ENCODE assay signal across 8 mouse cellular contexts in genomic region chr13:47223576-47224538, GRCm38 (mm10).
DNase-seq lines count a peak whose midpoint lies in the region; ATAC-seq lines count a peak whose summit lies in the region.

No protein-coding gene starts in this region.

- H3K9ac ChIP-seq in forebrain, embryonic 16.5 days (replicated peaks; ENCODE audit: low read depth, low read length), result no peak overlapping the region
- H3K9ac ChIP-seq in hindbrain, embryonic 15.5 days, result no peak overlapping the region

- peaks cover 21% of the 10 kb centered on the region for H3K4me1 ChIP-seq in forebrain, embryonic 16.5 days (replicated peaks; ENCODE audit: control insufficient read depth, insufficient read depth, low read length)
- peaks cover 18% of the 10 kb centered on the region for H3K4me1 ChIP-seq in hindbrain, embryonic 15.5 days (replicated peaks)

- peak; percentile 33 to 48 for DNase-seq in frontal cortex, adult 2 months (ENCODE audit: extremely low spot score in 1 of 2, low spot score in 1 of 2)
- no peak for DNase-seq in frontal cortex, postnatal 14 days (ENCODE audit: low spot score in 2 of 2)
- peak; percentile 83 for DNase-seq in brain, adult 2 months (ENCODE audit: low read depth, low spot score)
- DNase-seq in right cerebral cortex, adult 2 months (ENCODE audit: low spot score in 2 of 2), result peak; percentile 36 to 66
- no peak for DNase-seq in embryo, embryonic 9.5 days (ENCODE audit: extremely low spot score)
- DNase-seq in thymus, adult 18-20 months, result no peak

- no peaks in the 10 kb centered on the region for H3K36me3 ChIP-seq in forebrain, embryonic 16.5 days (ENCODE audit: control insufficient read depth, insufficient read depth)
- H3K36me3 ChIP-seq in hindbrain, embryonic 15.5 days, result no peaks in the 10 kb centered on the region

- no peak overlapping the region for H3K4me3 ChIP-seq in forebrain, embryonic 16.5 days (replicated peaks; ENCODE audit: low read length)
- H3K4me3 ChIP-seq in hindbrain, embryonic 15.5 days, result no peak overlapping the region

- H3K9me3 ChIP-seq in forebrain, embryonic 16.5 days (ENCODE audit: control insufficient read depth, low read length), result no peaks in the 10 kb centered on the region
- H3K9me3 ChIP-seq in hindbrain, embryonic 15.5 days, result no peaks in the 10 kb centered on the region

- 41% methylated on average over 18 of the region's 18 CpGs for WGBS in forebrain, embryonic 16.5 days
- WGBS in hindbrain, embryonic 15.5 days, result 57% methylated on average over 18 of the region's 18 CpGs

- H3K27me3 ChIP-seq in forebrain, embryonic 16.5 days (replicated peaks; ENCODE audit: control insufficient read depth, insufficient read depth, low read length), result no peaks in the 10 kb centered on the region
- no peaks in the 10 kb centered on the region for H3K27me3 ChIP-seq in hindbrain, embryonic 15.5 days

- no peak overlapping the region for H3K4me2 ChIP-seq in forebrain, embryonic 16.5 days (ENCODE audit: low read length)
- H3K4me2 ChIP-seq in hindbrain, embryonic 15.5 days, result no peak overlapping the region

- H3K27ac ChIP-seq in forebrain, embryonic 16.5 days (ENCODE audit: low read length), result no peak overlapping the region
- peak overlapping the region; percentile 50 for H3K27ac ChIP-seq in hindbrain, embryonic 15.5 days (replicated peaks)

- ATAC-seq in forebrain, embryonic 16.5 days, result peak; percentile 89
- ATAC-seq in hindbrain, embryonic 15.5 days (ENCODE audit: low FRiP score, low read depth), result peak; percentile 82

Comparison
In these comparisons a context has a peak if more than half of its experiments do, and no peak if none do; other contexts are left out.
1. DNase-seq: peak in frontal cortex, adult 2 months (2 of 2), brain, adult 2 months (single experiment) and right cerebral cortex, adult 2 months (2 of 2); none in frontal cortex, postnatal 14 days (0 of 2), embryo, embryonic 9.5 days (single experiment) and thymus, adult 18-20 months (0 of 2).